Mouse (Mus musculus) kidney, postnatal 4 days (tissue): Measurements from ENCODE around the gene Zfp740.

ENCODE experiments used
- DNase-seq, 2 experiments: peaks; one replicate each; pipeline ENCODE4 v3.0.0; 2021; ENCODE audit warnings: mixed read lengths in 2 of 2

Gene Zfp740

DNA sequence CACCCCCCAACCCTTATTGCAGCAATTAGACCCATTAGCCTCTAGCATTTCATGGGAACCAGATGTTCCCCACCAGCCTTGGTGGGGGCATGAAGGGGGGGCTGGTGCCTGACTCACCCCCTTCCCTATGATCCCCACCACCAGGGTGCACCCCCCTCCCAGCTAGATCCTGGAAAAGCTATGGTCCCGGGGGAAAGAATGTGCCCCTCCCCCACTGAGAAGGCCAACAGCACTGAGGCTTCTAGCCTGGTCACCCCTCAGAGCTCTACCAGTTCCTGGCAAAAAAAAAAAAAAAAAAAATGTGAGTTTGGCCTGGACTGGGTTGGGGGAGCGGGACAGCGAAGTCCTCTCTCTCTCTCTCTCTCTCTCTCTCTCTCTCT lies 45.8 kb downstream of the Zfp740 start:
- peak; percentile 49 to 73 for DNase-seq

DNA sequence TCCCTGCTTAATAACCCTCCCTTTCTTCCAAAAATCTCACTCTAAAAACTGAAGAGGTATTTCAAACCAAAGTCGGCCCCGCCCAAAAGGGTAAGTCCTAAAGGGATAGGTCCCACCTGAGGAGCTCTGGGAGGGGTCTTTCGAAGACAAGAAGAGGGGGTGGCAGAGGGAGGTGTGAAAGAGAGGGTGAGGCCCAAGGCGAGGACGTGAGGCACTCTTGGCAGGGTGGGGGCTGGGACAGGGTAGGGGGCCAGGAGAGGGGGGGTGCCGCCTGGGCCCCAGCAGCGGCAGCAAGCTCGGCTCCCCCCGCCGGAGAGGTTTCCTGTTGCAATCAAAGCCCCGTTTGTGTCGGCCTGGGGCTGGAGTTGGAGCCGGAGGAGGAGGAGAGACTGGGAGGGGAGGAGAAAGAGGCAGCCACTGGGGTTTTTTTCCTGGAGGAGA lies 46.2 kb downstream of the Zfp740 start:
- peak; percentile 70 to 79 for DNase-seq

DNA sequence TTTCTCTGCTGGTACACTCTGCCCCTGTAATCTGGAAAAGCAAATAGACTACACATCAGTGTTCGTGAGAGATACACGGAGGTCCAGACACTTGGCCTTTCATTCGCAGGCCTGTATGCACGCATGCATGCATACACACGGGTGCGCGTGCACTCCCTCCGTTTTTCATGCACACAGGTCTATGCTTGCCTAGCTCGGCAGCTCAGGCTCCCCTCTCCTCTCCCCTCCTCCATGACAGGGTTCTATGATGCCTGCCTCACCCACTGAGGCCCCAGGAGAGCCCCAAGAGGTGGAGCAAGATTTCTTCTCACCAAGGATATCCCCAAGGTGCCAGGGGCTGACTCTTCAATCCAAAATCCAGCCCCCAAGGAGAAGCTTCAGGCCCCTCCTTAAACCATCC lies 46.9 kb downstream of the Zfp740 start:
- no peak for DNase-seq

DNA sequence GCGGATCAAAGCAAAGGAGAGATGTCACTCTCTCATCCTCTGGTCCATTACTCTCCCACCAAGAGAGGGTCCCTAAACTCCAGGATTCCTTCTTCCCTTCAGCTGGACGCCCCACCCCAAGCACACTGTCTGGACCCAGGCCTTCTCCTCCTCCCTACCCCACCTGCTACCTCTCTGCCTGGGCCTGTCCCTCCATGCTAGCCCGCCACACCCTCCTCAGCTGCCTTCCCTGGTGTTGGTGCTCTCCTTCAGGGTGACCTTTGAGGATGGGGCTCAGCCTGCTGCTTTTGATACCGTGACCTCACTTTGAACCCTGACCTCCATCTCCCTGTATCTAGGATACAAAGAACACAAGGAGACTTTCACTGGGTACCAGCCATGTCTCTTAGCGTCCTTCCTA lies 47.5 kb downstream of the Zfp740 start:
- no peak for DNase-seq

DNA sequence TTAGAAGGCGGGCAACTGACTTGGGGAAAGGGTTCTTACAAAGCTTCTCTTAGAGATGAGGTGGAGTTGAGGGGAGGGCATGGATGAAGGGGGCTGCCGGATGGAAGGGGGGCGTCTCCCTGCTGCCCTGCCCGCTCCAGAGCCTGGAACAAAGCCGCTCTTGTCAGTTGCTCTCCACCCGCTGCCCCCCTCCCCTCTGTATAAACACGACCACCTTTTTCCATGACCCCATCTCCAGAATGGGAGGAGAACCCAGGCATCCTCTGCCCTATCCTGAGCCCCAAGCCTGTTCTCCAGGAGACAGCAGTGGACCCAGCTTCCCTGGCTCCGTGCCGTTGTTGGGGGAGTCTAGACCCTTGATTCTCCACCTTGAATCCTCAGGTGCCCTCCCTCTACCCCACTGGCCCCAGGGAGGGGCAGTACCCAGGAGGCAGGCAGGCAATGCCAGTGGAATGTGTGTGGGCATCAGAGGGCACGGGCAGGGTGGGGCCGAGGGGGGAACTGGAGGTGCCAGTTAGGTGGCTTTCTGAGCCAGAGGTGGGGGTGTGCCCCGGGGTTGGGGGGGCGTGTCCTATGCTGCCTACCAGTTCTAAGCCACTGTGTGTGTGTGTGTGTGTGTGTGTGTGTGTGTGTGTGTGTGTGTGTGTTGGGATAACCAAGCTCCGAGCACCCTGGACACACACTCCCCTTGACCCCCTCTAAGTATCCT lies 52.7 kb downstream of the Zfp740 start:
- peak; percentile 58 to 74 for DNase-seq

DNA sequence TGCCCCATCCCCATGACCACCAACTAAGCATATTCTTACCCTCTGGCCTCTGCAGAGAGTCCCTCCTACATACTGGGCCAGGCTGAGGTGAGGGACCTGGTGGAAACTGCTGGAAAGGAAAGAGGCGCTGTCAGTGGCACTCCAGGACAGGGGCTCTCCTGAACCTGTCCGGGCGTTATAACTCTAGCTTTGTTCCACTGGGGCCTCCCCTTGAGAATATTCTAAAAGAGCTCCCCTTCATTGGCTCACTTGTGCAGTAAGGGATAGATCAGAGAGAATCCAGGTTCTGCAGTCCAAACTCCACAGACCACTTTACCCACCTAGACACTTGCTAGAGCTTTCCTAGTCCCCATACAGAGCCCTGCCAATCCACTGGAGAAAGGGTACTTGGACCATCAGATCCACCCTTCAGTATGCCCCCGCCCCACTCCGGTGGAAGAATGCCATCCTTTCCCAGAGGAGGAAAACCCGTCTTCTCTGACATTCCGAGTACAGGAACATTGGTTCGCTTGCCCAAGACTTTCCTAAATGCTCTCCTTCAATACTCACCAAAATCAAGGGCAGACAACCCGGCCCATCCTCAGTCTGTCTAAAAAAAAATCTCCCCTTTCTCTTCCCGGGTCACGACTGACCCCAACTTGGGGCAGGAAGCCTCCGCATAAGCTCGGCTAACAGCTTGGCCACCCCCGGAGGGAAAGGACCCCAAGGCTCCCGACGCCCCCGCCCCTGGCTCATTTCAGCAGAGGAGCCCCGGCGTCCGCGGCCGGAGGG lies 53.6 kb downstream of the Zfp740 start:
- DNase-seq = no peak

DNA sequence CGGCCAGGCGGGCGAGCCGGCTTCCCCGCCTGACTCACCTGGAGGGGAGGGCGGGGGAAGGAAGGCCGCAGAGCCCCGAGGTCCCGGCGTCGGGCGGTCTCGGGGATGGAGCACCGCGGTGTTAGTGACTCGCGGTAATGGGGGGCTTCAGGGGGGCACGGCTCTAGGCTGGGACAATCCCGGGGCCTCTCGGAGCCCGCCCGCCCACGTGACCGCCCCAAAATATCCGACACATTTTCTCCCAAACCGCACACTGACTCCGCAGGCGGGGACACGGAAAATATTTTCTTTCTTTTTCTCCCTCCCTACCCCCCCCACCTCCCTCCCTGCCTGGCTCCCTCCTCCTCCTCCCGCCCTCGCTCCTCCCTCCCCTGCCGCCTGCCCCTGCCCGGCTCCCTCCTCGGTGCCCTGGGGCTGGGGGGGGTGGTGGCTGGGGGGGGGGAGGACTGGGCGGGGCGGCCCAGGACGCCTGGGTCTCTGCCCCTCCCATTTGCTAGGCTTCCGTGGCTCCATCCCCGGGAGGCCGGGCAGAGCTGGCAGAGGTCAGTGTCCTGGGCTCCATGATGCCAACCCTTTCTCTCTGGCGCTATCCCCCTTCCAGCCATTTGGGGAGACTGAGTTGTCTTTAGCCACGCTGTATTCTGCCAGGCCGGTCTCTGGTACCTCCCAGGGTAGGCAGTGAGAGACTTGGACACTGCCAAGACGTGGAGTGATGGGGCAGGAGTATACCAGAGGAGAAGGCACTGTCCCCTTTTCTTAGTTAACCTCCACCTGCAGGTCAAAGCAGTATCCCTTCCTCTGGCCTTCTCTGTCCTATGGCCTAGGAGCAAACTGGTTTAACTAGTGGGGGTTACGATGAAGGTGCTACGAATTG lies 54.4 kb downstream of the Zfp740 start, which contains the start of gene Rarg:
Gene Rarg (minus strand): TSS at position 316 of the 874 bp plus-strand sequence.
- peak; percentile 64 to 73 for DNase-seq

DNA sequence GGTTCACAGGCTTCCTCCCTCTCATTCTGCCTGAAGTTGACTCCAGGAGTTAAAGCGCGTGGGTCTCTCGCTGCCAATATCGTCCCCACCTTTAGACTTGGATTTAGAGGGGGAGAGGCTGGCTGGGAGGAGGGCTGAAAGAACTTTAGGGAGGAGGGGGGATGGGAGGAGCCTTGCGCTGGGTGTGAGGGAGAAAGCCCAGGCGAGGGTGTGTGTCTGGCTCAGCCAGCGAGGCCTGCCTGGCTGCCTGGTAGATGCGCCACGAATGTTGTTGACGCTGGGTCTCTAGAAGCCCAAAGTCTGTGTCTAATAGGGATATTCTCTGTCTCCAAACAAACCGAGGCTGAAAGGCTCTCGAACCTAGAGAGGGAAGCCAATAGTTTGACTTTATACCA lies 55.0 kb downstream of the Zfp740 start:
- DNase-seq = peak; percentile 63 to 76

DNA sequence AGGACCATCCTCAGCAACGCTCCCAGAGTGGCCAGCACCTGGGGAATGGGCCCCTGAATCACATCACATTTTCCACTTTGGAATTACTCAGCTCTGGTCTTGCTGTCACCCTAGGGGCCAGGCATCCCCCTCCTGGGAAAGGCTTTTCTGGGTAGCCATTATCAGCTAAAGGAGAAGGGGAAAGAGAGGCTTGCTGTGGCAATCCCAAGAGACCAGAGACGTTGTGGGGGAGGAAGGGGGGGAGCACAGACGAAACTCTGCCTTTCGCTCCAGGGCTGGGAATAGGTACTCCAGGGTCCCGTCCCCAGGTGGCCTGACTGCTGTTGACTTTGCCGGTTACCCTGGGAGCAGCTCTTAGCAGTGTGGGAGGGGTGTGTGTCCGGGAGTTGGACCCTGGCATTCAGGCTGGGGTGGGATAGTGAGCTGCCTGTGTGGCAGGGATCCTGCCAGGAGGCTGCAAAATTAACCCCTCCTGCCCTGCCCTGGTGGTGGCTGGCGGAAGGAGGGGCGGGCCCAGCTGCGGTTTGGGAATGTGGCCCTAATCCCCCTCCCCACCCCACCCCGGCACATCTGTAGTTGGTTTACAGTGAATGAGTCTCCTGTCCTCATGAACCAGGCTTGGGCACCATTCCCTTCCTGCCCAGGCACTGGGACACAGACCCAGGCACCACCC lies 55.7 kb downstream of the Zfp740 start:
- DNase-seq = no peak

DNA sequence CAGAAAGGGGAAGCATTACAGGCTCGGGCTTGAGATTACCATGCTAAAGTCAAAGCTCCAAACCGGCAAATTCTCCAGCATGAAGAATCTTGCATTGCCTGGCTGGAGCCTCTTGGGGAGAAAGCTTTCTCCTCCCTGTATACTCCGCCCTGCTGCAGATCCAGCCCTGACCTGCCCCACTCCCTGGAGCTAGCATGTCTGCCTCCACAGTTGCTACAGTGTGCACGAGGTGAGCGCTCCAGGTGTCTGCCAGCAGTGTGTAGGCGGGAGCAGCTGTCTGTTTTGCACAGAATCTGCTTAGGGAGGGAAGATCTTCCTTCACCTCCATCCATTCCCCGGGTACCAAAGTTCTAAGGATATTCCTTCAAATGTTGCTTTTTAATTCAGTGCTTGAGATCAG lies 59.5 kb downstream of the Zfp740 start:
- DNase-seq = no peak

DNA sequence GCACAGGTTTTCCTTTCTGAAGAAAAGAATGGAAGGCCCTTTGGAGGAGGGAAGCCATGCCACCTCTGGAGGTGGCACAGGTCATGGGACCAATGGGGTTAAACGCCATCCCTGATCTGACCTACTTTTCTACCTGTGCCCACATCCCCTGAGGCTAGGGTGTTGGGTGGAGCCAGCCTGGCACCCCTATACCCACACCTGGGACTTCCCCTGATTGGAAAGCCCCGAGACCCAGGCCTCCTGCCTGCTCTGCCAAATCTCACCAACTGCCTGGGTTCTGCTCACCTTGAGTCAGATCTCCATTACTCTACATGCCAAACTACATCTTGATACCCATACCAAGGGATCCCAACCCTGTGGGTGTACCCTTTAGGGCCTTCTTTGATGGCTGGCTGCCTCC lies 60.0 kb downstream of the Zfp740 start:
- no peak for DNase-seq
